Mouse (Mus musculus) heart, embryonic 16.5 days (tissue): ENCODE measurements around the gene Espnl. TPM values are rescaled to one million over a fixed set of nuclear protein-coding genes. Genes with fewer than 3 reads are reported as not detected.
A peak's percentile ranks its signal among the peaks of the same experiment; 100 is the strongest.

ENCODE experiments used
- ATAC-seq: fragments of 200-750 bp; cut with Nextera tagmentation; replicated peaks from 2 replicates; pipeline ENCODE4 v1.8.0; 2017; ENCODE audit warnings: moderate number of reproducible peaks; ENCODE audit not compliant: insufficient read depth, low FRiP score; ENCODE audit errors: extremely low read depth
- H3K27ac ChIP-seq: fragments of 300-500 bp; sonication (generic); 2 replicates; pipeline ENCODE4 v1.5.1; 2014; ENCODE audit warnings: mild to moderate bottlenecking, low read length, control low read depth, moderate library complexity
- H3K27me3 ChIP-seq: fragments of 300-500 bp; sonication (generic); 2 replicates; pipeline ENCODE4 v1.6.1; 2014; ENCODE audit warnings: low read length, mixed read lengths; ENCODE audit not compliant: control insufficient read depth, insufficient read depth
- H3K36me3 ChIP-seq: fragments of 300-500 bp; sonication (generic); 2 replicates; pipeline ENCODE4 v1.6.1; 2014; ENCODE audit not compliant: control insufficient read depth, insufficient read depth
- H3K4me1 ChIP-seq: fragments of 300-500 bp; sonication (generic); 2 replicates; pipeline ENCODE4 v1.6.1; 2014; ENCODE audit warnings: low read length, mixed read lengths; ENCODE audit not compliant: control insufficient read depth, insufficient read depth
- H3K4me2 ChIP-seq: fragments of 300-500 bp; sonication (generic); 2 replicates; pipeline ENCODE4 v1.6.1; 2014; ENCODE audit warnings: low read depth, mild to moderate bottlenecking, control low read depth, low read length
- H3K4me3 ChIP-seq: fragments of 300-500 bp; sonication (generic); 2 replicates; pipeline ENCODE4 v1.5.1; 2014; ENCODE audit warnings: mild to moderate bottlenecking, control low read depth, low read length
- H3K9ac ChIP-seq: fragments of 300-500 bp; sonication (generic); 2 replicates; pipeline ENCODE4 v1.6.1; 2014; ENCODE audit warnings: low read length, control low read depth
- H3K9me3 ChIP-seq: fragments of 300-500 bp; sonication (generic); replicated peaks from 2 replicates; pipeline ENCODE4 v1.6.1; 2016; ENCODE audit warnings: low read length; ENCODE audit not compliant: control insufficient read depth
- whole genome bisulfite sequencing: fragments of 180-500 bp; shearing (Covaris S2); extraction: QIAGEN DNeasy Blood & Tissue Kit; methylation state at CpG from one replicate; pipeline ENCODE4 v1.1.7; 2014; 5-methylcytosine and 5-hydroxymethylcytosine counted together
- polyA plus RNA-seq: library from polyadenylated mRNA; unstranded; fragments of >200 nt; fragmentation: Nextera tagmentation; extraction: Ambion mirVana; gene quantifications from 2 replicates; pipeline ENCODE4 v1.2.1, GENCODE M21; 2015

Espnl gene
- 0.04 and 0.07 TPM in 2 replicates for polyA plus RNA-seq

- peak within 1 kb of the TSS; percentile 10; the same call in 1 of the 2 replicates for H3K9ac ChIP-seq
- H3K27ac ChIP-seq: 0 out of 2 replicates have a peak within 1 kb of the TSS, but pooled peaks have one; percentile 6
- peak; percentile 44 for ATAC-seq
- H3K4me2 ChIP-seq: no peak within 1 kb of the TSS
- WGBS: 40% methylated on average over 19 of the region's 19 CpGs
- H3K27me3 ChIP-seq: no peaks in the 10 kb centered on the region
- no peak within 1 kb of the TSS for H3K4me3 ChIP-seq
- peaks cover 17% of the 10 kb centered on the region for H3K4me1 ChIP-seq
- H3K9me3 ChIP-seq: no peaks in the 10 kb centered on the region
- H3K36me3 ChIP-seq: no peaks in the 10 kb centered on the region
Measured at GRCm38 (mm10) chr1:91321760-91322438, at the start of gene Espnl. Gene Espnl (plus strand): TSS chr1:91322075.

GRCm38 (mm10) chr1:91272260-91272659 is 49.6 kb upstream of the Espnl start:
- no peak for ATAC-seq
- Histone ChIP-seq H3K27ac (no peak overlapping the region), H3K36me3 (peaks cover 10% of the 10 kb centered on the region), H3K4me2 (no peak overlapping the region), H3K4me3 (no peak overlapping the region), H3K9ac (no peak overlapping the region), H3K27me3 (no peaks in the 10 kb centered on the region), H3K4me1 (0 out of 2 replicates have a peak, but pooled peaks cover 2% of the 10 kb centered on the region), H3K9me3 (no peaks in the 10 kb centered on the region)
- 83% methylated on average over 2 of the region's 2 CpGs for WGBS

- no peaks in the 10 kb centered on the region for H3K27me3 ChIP-seq
- H3K9ac ChIP-seq: no peak overlapping the region
- no peak overlapping the region for H3K4me2 ChIP-seq
- WGBS: 96% methylated on average over 4 of the region's 4 CpGs
- no peaks in the 10 kb centered on the region for H3K9me3 ChIP-seq
- peaks cover 33% of the 10 kb centered on the region for H3K36me3 ChIP-seq
- no peak for ATAC-seq
- no peak overlapping the region for H3K4me3 ChIP-seq
- H3K27ac ChIP-seq: no peak overlapping the region
- H3K4me1 ChIP-seq: no peaks in the 10 kb centered on the region
Measured at GRCm38 (mm10) chr1:91276581-91276980, 45.3 kb upstream of the Espnl start.

GRCm38 (mm10) chr1:91277480-91277879 is 44.4 kb upstream of the Espnl start:
- no peaks in the 10 kb centered on the region for H3K27me3 ChIP-seq
- ATAC-seq: no peak
- no peak overlapping the region for H3K9ac ChIP-seq
- H3K9me3 ChIP-seq: no peaks in the 10 kb centered on the region
- H3K4me1 ChIP-seq: no peaks in the 10 kb centered on the region
- H3K36me3 ChIP-seq: peaks cover 33% of the 10 kb centered on the region
- no peak overlapping the region for H3K27ac ChIP-seq
- H3K4me3 ChIP-seq: no peak overlapping the region
- H3K4me2 ChIP-seq: no peak overlapping the region
- 80% methylated on average over 2 of the region's 2 CpGs for WGBS

GRCm38 (mm10) chr1:91278410-91279119 is 43.3 kb upstream of the Espnl start:
- no peaks in the 10 kb centered on the region for H3K27me3 ChIP-seq
- no peak overlapping the region for H3K4me3 ChIP-seq
- no peaks in the 10 kb centered on the region for H3K4me1 ChIP-seq
- no peak for ATAC-seq
- H3K9ac ChIP-seq: no peak overlapping the region
- no peak overlapping the region for H3K4me2 ChIP-seq
- H3K36me3 ChIP-seq: peaks cover 35% of the 10 kb centered on the region
- WGBS: 93% methylated on average over 3 of the region's 3 CpGs
- no peak overlapping the region for H3K27ac ChIP-seq
- no peaks in the 10 kb centered on the region for H3K9me3 ChIP-seq

GRCm38 (mm10) chr1:91279126-91279525 is 42.7 kb upstream of the Espnl start:
- no peak overlapping the region for H3K4me3 ChIP-seq
- no peaks in the 10 kb centered on the region for H3K4me1 ChIP-seq
- no peak overlapping the region for H3K27ac ChIP-seq
- ATAC-seq: no peak
- H3K36me3 ChIP-seq: peaks cover 38% of the 10 kb centered on the region
- H3K9me3 ChIP-seq: no peaks in the 10 kb centered on the region
- no peak overlapping the region for H3K9ac ChIP-seq
- no peaks in the 10 kb centered on the region for H3K27me3 ChIP-seq
- 85% methylated on average over 1 of the region's 1 CpGs for WGBS
- H3K4me2 ChIP-seq: no peak overlapping the region

- H3K9me3 ChIP-seq: no peaks in the 10 kb centered on the region
- no peak for ATAC-seq
- H3K9ac ChIP-seq: no peak overlapping the region
- H3K27ac ChIP-seq: no peak overlapping the region
- no peak overlapping the region for H3K4me2 ChIP-seq
- WGBS: 73% methylated on average over 1 of the region's 1 CpGs
- H3K36me3 ChIP-seq: peaks cover 29% of the 10 kb centered on the region
- no peaks in the 10 kb centered on the region for H3K27me3 ChIP-seq
- H3K4me1 ChIP-seq: no peaks in the 10 kb centered on the region
- H3K4me3 ChIP-seq: no peak overlapping the region
Measured at GRCm38 (mm10) chr1:91282582-91282981, 39.3 kb upstream of the Espnl start.

- Histone ChIP-seq H3K27me3 (no peaks in the 10 kb centered on the region), H3K36me3 (peaks cover 5% of the 10 kb centered on the region), H3K4me2 (no peak overlapping the region), H3K4me3 (no peak overlapping the region), H3K27ac (no peak overlapping the region), H3K9me3 (no peaks in the 10 kb centered on the region), H3K9ac (no peak overlapping the region), H3K4me1 (no peaks in the 10 kb centered on the region)
- 92% methylated on average over 1 of the region's 1 CpGs for WGBS
- no peak for ATAC-seq
Measured at GRCm38 (mm10) chr1:91289375-91289774, 32.5 kb upstream of the Espnl start.

GRCm38 (mm10) chr1:91292101-91292825 is 29.6 kb upstream of the Espnl start:
- no peak overlapping the region for H3K4me2 ChIP-seq

More at GRCm38 (mm10) chr1:91292101-91292825, 29.6 kb upstream of the Espnl start:
- Histone ChIP-seq H3K9ac (no peak overlapping the region), H3K4me1 (no peaks in the 10 kb centered on the region), H3K27ac (no peak overlapping the region), H3K27me3 (no peaks in the 10 kb centered on the region), H3K36me3 (peaks cover 5% of the 10 kb centered on the region; the same call in 1 of the 2 replicates), H3K4me3 (no peak overlapping the region), H3K9me3 (no peaks in the 10 kb centered on the region)
- 92% methylated on average over 11 of the region's 11 CpGs for WGBS
- no peak for ATAC-seq
